Mouse (Mus musculus): ENCODE measurements around the gene Pate2. TPM values are rescaled to one million over a fixed set of nuclear protein-coding genes. Genes with fewer than 3 reads are reported as not detected.

Pate2 gene
- polyA plus RNA-seq, 1 experiment from 2014 or later, result 0.53 TPM

DNA sequence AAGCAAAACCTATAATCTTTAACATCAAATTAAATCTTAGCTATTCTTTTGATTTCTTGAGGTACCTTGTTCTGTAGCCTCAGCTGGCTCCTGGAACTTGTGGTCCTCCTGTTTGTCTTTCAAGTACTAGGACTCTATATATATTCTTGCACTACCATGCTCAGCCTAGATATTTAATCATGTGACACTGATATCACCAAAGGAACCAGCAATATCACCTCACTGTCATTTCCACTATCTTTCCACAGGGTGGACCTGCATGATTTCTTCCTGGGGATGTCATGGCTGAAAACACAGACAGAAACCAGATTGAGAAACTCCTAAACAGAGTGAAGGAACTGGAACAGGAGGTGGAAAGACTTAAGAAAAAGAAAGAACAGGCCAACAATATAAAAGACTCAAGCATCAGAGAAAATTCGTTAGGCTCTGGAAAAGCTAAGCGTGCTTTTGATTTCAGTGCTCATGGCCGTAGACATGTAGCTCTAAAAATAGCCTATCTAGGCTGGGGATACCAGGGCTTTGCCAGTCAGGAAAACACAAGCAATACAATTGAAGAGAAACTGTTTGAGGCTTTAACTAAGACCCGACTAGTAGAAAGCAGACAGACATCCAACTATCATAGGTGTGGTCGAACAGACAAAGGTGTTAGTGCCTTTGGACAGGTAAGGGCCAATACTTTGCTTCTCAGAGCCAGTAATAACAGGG is 5.4 kb upstream of the Pate2 start:
- Histone ChIP-seq H3K27ac (ENCODE audit: low read length) (peak overlapping the region; percentile 84), H3K9ac (ENCODE audit: low read length) (peak overlapping the region; percentile 47; the same call in 1 of the 2 replicates), H3K4me1 (ENCODE audit: control insufficient read depth, insufficient read depth, low read length) (peaks cover 16% of the 10 kb centered on the region), H3K9me3 (replicated peaks; ENCODE audit: control insufficient read depth, low read length) (no peaks in the 10 kb centered on the region), H3K36me3 (ENCODE audit: control insufficient read depth, insufficient read depth) (peaks cover 26% of the 10 kb centered on the region), H3K27me3 (ENCODE audit: control insufficient read depth, insufficient read depth, low read length) (no peaks in the 10 kb centered on the region), H3K4me3 (ENCODE audit: low read length) (peak overlapping the region; percentile 22; the same call in 1 of the 2 replicates), H3K4me2 (ENCODE audit: low read depth, low read length) (peak overlapping the region; percentile 58)
- 46% methylated on average over 5 of the region's 5 CpGs for whole genome bisulfite sequencing
- no peak; the same call in 1 of the 2 replicates for ATAC-seq (replicated peaks; ENCODE audit: extremely low read depth, insufficient read depth, low FRiP score)

DNA sequence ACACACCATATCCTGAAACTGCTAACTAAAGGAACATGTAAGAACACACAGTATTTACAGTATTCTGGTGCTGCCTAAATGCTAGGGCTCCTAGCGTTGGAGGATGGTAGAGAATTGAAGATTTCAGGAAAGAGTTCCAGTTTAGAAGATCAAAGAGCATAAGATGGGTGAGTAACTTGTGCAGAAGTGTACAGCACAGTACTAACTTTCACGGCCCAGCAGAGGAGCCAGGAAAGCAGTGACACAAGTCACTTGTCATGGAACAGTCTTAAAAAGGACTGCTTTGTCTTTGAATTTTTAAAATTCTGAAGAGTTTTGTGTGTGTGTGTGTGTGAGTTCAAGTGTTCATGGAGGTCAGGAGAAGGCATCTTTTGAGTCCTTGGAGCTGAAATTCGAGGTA is 2.1 kb upstream of the Pate2 start:
- H3K9me3 ChIP-seq (replicated peaks; ENCODE audit: control insufficient read depth, low read length), result no peaks in the 10 kb centered on the region
- peaks cover 8% of the 10 kb centered on the region for H3K4me1 ChIP-seq (ENCODE audit: control insufficient read depth, insufficient read depth, low read length)
- no peak overlapping the region for H3K4me2 ChIP-seq (ENCODE audit: low read depth, low read length)
- WGBS, result 89% methylated on average over 3 of the region's 3 CpGs
- no peak overlapping the region for H3K27ac ChIP-seq (ENCODE audit: low read length)
- no peak for ATAC-seq (replicated peaks; ENCODE audit: extremely low read depth, insufficient read depth, low FRiP score)
- H3K36me3 ChIP-seq (ENCODE audit: control insufficient read depth, insufficient read depth), result peaks cover 15% of the 10 kb centered on the region
- H3K4me3 ChIP-seq (ENCODE audit: low read length), result no peak overlapping the region
- no peak overlapping the region for H3K9ac ChIP-seq (ENCODE audit: low read length)
- no peaks in the 10 kb centered on the region for H3K27me3 ChIP-seq (ENCODE audit: control insufficient read depth, insufficient read depth, low read length)

DNA sequence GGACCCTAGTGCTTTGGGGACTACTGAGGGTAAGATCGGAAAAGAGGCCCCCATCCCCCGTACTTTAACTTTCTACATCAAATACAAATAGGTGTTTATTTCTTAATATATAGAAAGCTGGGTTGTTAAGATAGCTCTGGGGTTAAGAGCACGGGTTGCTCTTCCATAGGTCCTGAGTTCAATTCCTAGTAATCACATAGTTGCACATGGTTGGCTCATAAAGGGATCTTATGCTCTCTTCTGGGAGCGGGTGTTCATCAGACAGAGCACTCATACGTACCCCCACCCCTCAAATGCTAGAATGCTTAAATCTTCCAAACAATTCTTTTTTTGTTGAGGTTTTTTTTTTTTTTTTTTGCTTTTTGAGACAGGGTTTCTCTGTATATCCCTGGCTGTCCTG is 579 bp downstream of the Pate2 start:
- H3K9me3 ChIP-seq (replicated peaks; ENCODE audit: control insufficient read depth, low read length), result no peaks in the 10 kb centered on the region
- peak overlapping the region; percentile 74 for H3K4me3 ChIP-seq (ENCODE audit: low read length)
- H3K4me2 ChIP-seq (ENCODE audit: low read depth, low read length), result peak overlapping the region; percentile 69
- H3K36me3 ChIP-seq (ENCODE audit: control insufficient read depth, insufficient read depth), result peaks cover 15% of the 10 kb centered on the region
- H3K27ac ChIP-seq (ENCODE audit: low read length), result peak overlapping the region; percentile 90
- no peak for ATAC-seq (replicated peaks; ENCODE audit: extremely low read depth, insufficient read depth, low FRiP score)
- peaks cover 7% of the 10 kb centered on the region for H3K27me3 ChIP-seq (ENCODE audit: control insufficient read depth, insufficient read depth, low read length)
- WGBS, result 5% methylated on average over 5 of the region's 5 CpGs
- peak overlapping the region; percentile 75 for H3K9ac ChIP-seq (ENCODE audit: low read length)
- H3K4me1 ChIP-seq (ENCODE audit: control insufficient read depth, insufficient read depth, low read length), result peaks cover 5% of the 10 kb centered on the region

DNA sequence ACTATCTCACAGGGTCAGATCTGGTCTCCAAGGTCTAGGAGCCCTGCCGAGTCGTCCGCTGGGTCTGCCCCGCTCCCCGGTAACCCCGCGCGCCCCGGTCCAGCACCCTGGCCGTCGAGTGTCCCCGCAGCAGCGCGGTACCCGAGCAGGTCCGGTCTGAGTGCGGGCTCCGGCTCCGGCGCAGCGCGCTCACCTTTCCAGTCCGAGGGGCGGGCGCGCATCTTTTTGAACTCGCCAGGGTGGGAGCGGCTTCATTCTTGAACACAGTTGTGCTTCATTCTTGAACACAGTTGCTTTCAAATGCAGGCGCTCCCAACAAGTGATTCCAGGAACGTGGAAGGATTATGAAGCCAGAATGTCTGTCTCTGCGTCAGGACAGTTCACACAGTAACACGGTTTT is 4.3 kb downstream of the Pate2 start:
- Histone ChIP-seq H3K27ac (ENCODE audit: low read length) (no peak overlapping the region), H3K27me3 (ENCODE audit: control insufficient read depth, insufficient read depth, low read length) (peaks cover 9% of the 10 kb centered on the region), H3K4me1 (ENCODE audit: control insufficient read depth, insufficient read depth, low read length) (peaks cover 3% of the 10 kb centered on the region; the same call in 1 of the 2 replicates), H3K4me2 (ENCODE audit: low read depth, low read length) (peak overlapping the region; percentile 65), H3K4me3 (ENCODE audit: low read length) (peak overlapping the region; percentile 47), H3K36me3 (ENCODE audit: control insufficient read depth, insufficient read depth) (no peaks in the 10 kb centered on the region), H3K9ac (ENCODE audit: low read length) (0 out of 2 replicates have a peak overlapping the region, but pooled peaks have one; percentile 34), H3K9me3 (replicated peaks; ENCODE audit: control insufficient read depth, low read length) (no peaks in the 10 kb centered on the region)
- 5% methylated on average over 32 of the region's 32 CpGs for WGBS
- ATAC-seq (replicated peaks; ENCODE audit: extremely low read depth, insufficient read depth, low FRiP score), result no peak

GRCm38 (mm10) chr9:35587674-35588073 is 17.6 kb downstream of the Pate2 start:
- Histone ChIP-seq H3K4me1 (ENCODE audit: control insufficient read depth, insufficient read depth, low read length) (no peaks in the 10 kb centered on the region), H3K27me3 (ENCODE audit: control insufficient read depth, insufficient read depth, low read length) (no peaks in the 10 kb centered on the region), H3K9me3 (replicated peaks; ENCODE audit: control insufficient read depth, low read length) (no peaks in the 10 kb centered on the region), H3K9ac (ENCODE audit: low read length) (no peak overlapping the region), H3K36me3 (ENCODE audit: control insufficient read depth, insufficient read depth) (no peaks in the 10 kb centered on the region), H3K4me3 (ENCODE audit: low read length) (no peak overlapping the region), H3K4me2 (ENCODE audit: low read depth, low read length) (no peak overlapping the region), H3K27ac (ENCODE audit: low read length) (no peak overlapping the region)
- ATAC-seq (replicated peaks; ENCODE audit: extremely low read depth, insufficient read depth, low FRiP score), result no peak
- 24% methylated on average over 1 of the region's 1 CpGs for WGBS

- Histone ChIP-seq H3K27ac (ENCODE audit: low read length) (no peak overlapping the region), H3K4me3 (ENCODE audit: low read length) (no peak overlapping the region), H3K9me3 (replicated peaks; ENCODE audit: control insufficient read depth, low read length) (no peaks in the 10 kb centered on the region), H3K36me3 (ENCODE audit: control insufficient read depth, insufficient read depth) (no peaks in the 10 kb centered on the region), H3K4me1 (ENCODE audit: control insufficient read depth, insufficient read depth, low read length) (no peaks in the 10 kb centered on the region), H3K9ac (ENCODE audit: low read length) (no peak overlapping the region), H3K27me3 (ENCODE audit: control insufficient read depth, insufficient read depth, low read length) (no peaks in the 10 kb centered on the region), H3K4me2 (ENCODE audit: low read depth, low read length) (no peak overlapping the region)
- ATAC-seq (replicated peaks; ENCODE audit: extremely low read depth, insufficient read depth, low FRiP score), result no peak
- WGBS, result 6% methylated on average over 2 of the region's 2 CpGs
Observed at GRCm38 (mm10) chr9:35592903-35593302, 22.8 kb downstream of the Pate2 start.

DNA sequence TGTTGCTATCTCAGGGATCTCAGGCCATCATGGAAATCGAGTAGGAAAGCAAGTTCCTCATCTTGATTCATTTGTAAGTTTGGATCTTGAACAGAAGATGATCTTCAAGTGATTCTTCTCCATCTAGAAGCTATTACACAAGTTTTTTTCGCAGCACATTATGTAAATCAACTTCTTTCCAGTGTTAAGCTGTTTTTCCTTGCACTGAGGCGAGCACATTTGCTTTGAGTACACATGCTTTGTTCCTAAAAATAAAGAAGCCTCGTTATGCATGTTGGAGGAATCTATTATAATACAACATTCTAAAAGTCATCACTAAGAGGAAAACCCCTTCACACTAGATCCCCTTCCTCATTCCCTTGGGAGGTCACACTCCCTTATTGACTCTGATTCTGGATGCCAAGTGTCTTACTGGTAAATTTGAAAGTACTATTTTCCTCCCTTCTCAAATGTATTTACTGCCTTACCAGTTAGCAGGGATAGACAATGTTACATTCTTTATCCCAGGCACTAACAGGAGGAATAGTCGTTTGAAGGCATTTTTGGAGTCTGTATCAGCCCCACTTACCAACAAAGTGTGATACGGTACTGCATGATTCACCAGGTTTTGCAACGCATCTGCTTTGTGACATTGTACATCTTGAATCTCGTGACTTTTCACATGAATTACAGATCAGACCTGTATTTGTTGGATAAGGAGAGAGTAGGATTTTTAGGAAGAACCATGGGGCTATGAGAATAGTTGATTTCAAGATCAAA is 37.7 kb downstream of the Pate2 start:
- no peak overlapping the region for H3K4me3 ChIP-seq (ENCODE audit: low read length)
- H3K36me3 ChIP-seq (ENCODE audit: control insufficient read depth, insufficient read depth), result no peaks in the 10 kb centered on the region
- ATAC-seq (replicated peaks; ENCODE audit: extremely low read depth, insufficient read depth, low FRiP score), result no peak
- 58% methylated on average over 8 of the region's 8 CpGs for WGBS
- H3K27me3 ChIP-seq (ENCODE audit: control insufficient read depth, insufficient read depth, low read length), result no peaks in the 10 kb centered on the region
- no peak overlapping the region for H3K4me2 ChIP-seq (ENCODE audit: low read depth, low read length)
- H3K9me3 ChIP-seq (replicated peaks; ENCODE audit: control insufficient read depth, low read length), result no peaks in the 10 kb centered on the region
- no peak overlapping the region for H3K9ac ChIP-seq (ENCODE audit: low read length)
- H3K4me1 ChIP-seq (ENCODE audit: control insufficient read depth, insufficient read depth, low read length), result no peaks in the 10 kb centered on the region
- H3K27ac ChIP-seq (ENCODE audit: low read length), result no peak overlapping the region

GRCm38 (mm10) chr9:35611841-35612240 is 41.8 kb downstream of the Pate2 start, which contains the start of gene Pate4:
TSS of gene Pate4 (minus strand) at chr9:35611941.
- no peak for ATAC-seq (replicated peaks; ENCODE audit: extremely low read depth, insufficient read depth, low FRiP score)
- H3K4me1 ChIP-seq (ENCODE audit: control insufficient read depth, insufficient read depth, low read length), result no peaks in the 10 kb centered on the region
- WGBS, result 84% methylated on average over 1 of the region's 1 CpGs

DNA sequence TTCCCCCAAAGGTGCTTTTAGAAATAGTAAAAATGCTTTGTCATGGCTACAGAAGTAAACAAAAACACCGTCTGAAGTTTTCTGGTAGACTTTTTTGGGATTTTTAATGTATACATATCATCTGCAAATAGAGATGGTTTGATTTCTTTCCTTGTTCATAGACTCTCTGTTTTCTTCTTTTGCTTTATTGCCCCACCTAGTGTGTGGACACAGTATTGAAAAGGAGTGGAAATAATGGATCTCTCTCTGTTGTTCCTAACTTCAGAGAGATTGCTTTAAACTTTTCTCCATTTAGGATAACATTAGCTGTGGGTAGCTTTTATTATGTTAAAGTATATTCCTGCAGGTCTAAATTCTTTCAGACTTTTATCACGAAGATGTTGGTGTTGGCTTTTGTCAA is 43.9 kb downstream of the Pate2 start:
- Histone ChIP-seq H3K4me1 (ENCODE audit: control insufficient read depth, insufficient read depth, low read length) (no peaks in the 10 kb centered on the region), H3K9me3 (replicated peaks; ENCODE audit: control insufficient read depth, low read length) (no peaks in the 10 kb centered on the region), H3K4me2 (ENCODE audit: low read depth, low read length) (no peak overlapping the region), H3K4me3 (ENCODE audit: low read length) (no peak overlapping the region), H3K9ac (ENCODE audit: low read length) (no peak overlapping the region), H3K27ac (ENCODE audit: low read length) (no peak overlapping the region), H3K36me3 (ENCODE audit: control insufficient read depth, insufficient read depth) (no peaks in the 10 kb centered on the region), H3K27me3 (ENCODE audit: control insufficient read depth, insufficient read depth, low read length) (no peaks in the 10 kb centered on the region)
- 19% methylated on average over 2 of the region's 2 CpGs for WGBS
- ATAC-seq (replicated peaks; ENCODE audit: extremely low read depth, insufficient read depth, low FRiP score), result no peak

More at GRCm38 (mm10) chr9:35611841-35612240, 41.8 kb downstream of the Pate2 start, which contains the start of gene Pate4:
- no peak within 1 kb of the TSS for H3K4me2 ChIP-seq (ENCODE audit: low read depth, low read length)
- no peaks in the 10 kb centered on the region for H3K36me3 ChIP-seq (ENCODE audit: control insufficient read depth, insufficient read depth)
- H3K9me3 ChIP-seq (replicated peaks; ENCODE audit: control insufficient read depth, low read length), result no peaks in the 10 kb centered on the region
- H3K27me3 ChIP-seq (ENCODE audit: control insufficient read depth, insufficient read depth, low read length), result no peaks in the 10 kb centered on the region
- H3K9ac ChIP-seq (ENCODE audit: low read length), result no peak within 1 kb of the TSS
- H3K27ac ChIP-seq (ENCODE audit: low read length), result no peak within 1 kb of the TSS
- no peak within 1 kb of the TSS for H3K4me3 ChIP-seq (ENCODE audit: low read length)

All from heart, embryonic 16.5 days (tissue).